Mouse (Mus musculus): ENCODE data around the gene Gpr21. TPM values are rescaled to one million over a fixed set of nuclear protein-coding genes. Genes with fewer than 3 reads are reported as not detected.
"Not testable (repeated sequence)": the region's sequence is repeated elsewhere in the genome, so short reads cannot be mapped to it uniquely, and the experiment has no call there.

Gene Gpr21
- polyA plus RNA-seq (2016; fragmentation: Nextera tagmentation; extraction: Ambion mirVana): 1.3 and 1.5 TPM in 2 replicates

GRCm38 (mm10) chr2:37516030-37516710, at the start of gene Gpr21:
Gene Gpr21 (plus strand): TSS chr2:37516332.
- Histone ChIP-seq H3K27ac (peak within 1 kb of the TSS; percentile 60; the same call in 1 of the 2 replicates), H3K4me3 (peak within 1 kb of the TSS; percentile 28; the same call in 1 of the 2 replicates)
- 33% methylated on average over 11 of the region's 11 CpGs for WGBS

GRCm38 (mm10) chr2:37479559-37479958, 36.6 kb upstream of the Gpr21 start:
- no peaks in the 10 kb centered on the region for H3K27me3 ChIP-seq (ENCODE audit: poor library complexity, severe bottlenecking)
- no peak overlapping the region for H3K27ac ChIP-seq
- H3K36me3 ChIP-seq (replicated peaks): peaks cover 86% of the 10 kb centered on the region
- no peaks in the 10 kb centered on the region for H3K4me1 ChIP-seq
- no peaks in the 10 kb centered on the region for H3K9me3 ChIP-seq
- no peak for DNase-seq (ENCODE audit: extremely low spot score, low spot score)
- H3K4me3 ChIP-seq: no peak overlapping the region

More at GRCm38 (mm10) chr2:37516030-37516710, at the start of gene Gpr21:
- Histone ChIP-seq H3K27me3 (ENCODE audit: poor library complexity, severe bottlenecking) (no peaks in the 10 kb centered on the region), H3K4me1 (peaks cover 16% of the 10 kb centered on the region), H3K9me3 (no peaks in the 10 kb centered on the region), H3K36me3 (replicated peaks) (peaks cover 40% of the 10 kb centered on the region)
- DNase-seq (ENCODE audit: extremely low spot score, low spot score): peak; percentile 17

- Histone ChIP-seq H3K4me1 (no peaks in the 10 kb centered on the region), H3K27ac (no peak overlapping the region), H3K4me3 (no peak overlapping the region), H3K36me3 (replicated peaks) (peaks cover 88% of the 10 kb centered on the region), H3K9me3 (no peaks in the 10 kb centered on the region), H3K27me3 (ENCODE audit: poor library complexity, severe bottlenecking) (no peaks in the 10 kb centered on the region)
- WGBS: 94% methylated on average over 2 of the region's 2 CpGs
- DNase-seq (ENCODE audit: extremely low spot score, low spot score): no peak
These were observed 36.1 kb upstream of the Gpr21 start for GRCm38 (mm10) chr2:37480039-37480438.

- no peaks in the 10 kb centered on the region for H3K9me3 ChIP-seq
- WGBS: 94% methylated on average over 2 of the region's 2 CpGs
- no peak overlapping the region for H3K27ac ChIP-seq
- H3K4me1 ChIP-seq: no peaks in the 10 kb centered on the region
- no peak overlapping the region for H3K4me3 ChIP-seq
- no peak for DNase-seq (ENCODE audit: extremely low spot score, low spot score)
- H3K27me3 ChIP-seq (ENCODE audit: poor library complexity, severe bottlenecking): no peaks in the 10 kb centered on the region
- peaks cover 81% of the 10 kb centered on the region for H3K36me3 ChIP-seq (replicated peaks)
These were observed 32.0 kb upstream of the Gpr21 start for GRCm38 (mm10) chr2:37484165-37484564.

- no peak overlapping the region for H3K4me3 ChIP-seq
- H3K9me3 ChIP-seq: no peaks in the 10 kb centered on the region
- 97% methylated on average over 1 of the region's 1 CpGs for WGBS
- H3K27ac ChIP-seq: no peak overlapping the region
- DNase-seq (ENCODE audit: extremely low spot score, low spot score): no peak
- H3K4me1 ChIP-seq: no peaks in the 10 kb centered on the region
- no peaks in the 10 kb centered on the region for H3K27me3 ChIP-seq (ENCODE audit: poor library complexity, severe bottlenecking)
- peaks cover 84% of the 10 kb centered on the region for H3K36me3 ChIP-seq (replicated peaks)
These were observed 30.8 kb upstream of the Gpr21 start for GRCm38 (mm10) chr2:37485370-37485769.

- Histone ChIP-seq H3K27me3 (ENCODE audit: poor library complexity, severe bottlenecking) (no peaks in the 10 kb centered on the region), H3K36me3 (replicated peaks) (peaks cover 87% of the 10 kb centered on the region)
- no peak for DNase-seq (ENCODE audit: extremely low spot score, low spot score)
These were observed 29.7 kb upstream of the Gpr21 start for GRCm38 (mm10) chr2:37486408-37486807.

GRCm38 (mm10) chr2:37488956-37489355, 27.2 kb upstream of the Gpr21 start:
- no peaks in the 10 kb centered on the region for H3K27me3 ChIP-seq (ENCODE audit: poor library complexity, severe bottlenecking)
- H3K9me3 ChIP-seq: no peaks in the 10 kb centered on the region
- DNase-seq (ENCODE audit: extremely low spot score, low spot score): no peak
- peaks cover 90% of the 10 kb centered on the region for H3K36me3 ChIP-seq (replicated peaks)
- H3K4me1 ChIP-seq: no peaks in the 10 kb centered on the region
- H3K4me3 ChIP-seq: no peak overlapping the region
- WGBS: 92% methylated on average over 2 of the region's 2 CpGs
- H3K27ac ChIP-seq: no peak overlapping the region

More at GRCm38 (mm10) chr2:37486408-37486807, 29.7 kb upstream of the Gpr21 start:
- Histone ChIP-seq H3K27ac (no peak overlapping the region), H3K9me3 (no peaks in the 10 kb centered on the region), H3K4me1 (no peaks in the 10 kb centered on the region), H3K4me3 (no peak overlapping the region)

GRCm38 (mm10) chr2:37497321-37497720, 18.8 kb upstream of the Gpr21 start:
- WGBS: 94% methylated on average over 4 of the region's 4 CpGs
- no peak for DNase-seq (ENCODE audit: extremely low spot score, low spot score)
- Histone ChIP-seq H3K27me3 (ENCODE audit: poor library complexity, severe bottlenecking) (no peaks in the 10 kb centered on the region), H3K4me1 (no peaks in the 10 kb centered on the region), H3K4me3 (no peak overlapping the region), H3K9me3 (no peaks in the 10 kb centered on the region), H3K36me3 (replicated peaks) (peaks cover 86% of the 10 kb centered on the region), H3K27ac (no peak overlapping the region)

- H3K27ac ChIP-seq; DNase-seq (ENCODE audit: extremely low spot score, low spot score); H3K27me3 ChIP-seq (ENCODE audit: poor library complexity, severe bottlenecking); H3K4me1 ChIP-seq; H3K4me3 ChIP-seq; H3K9me3 ChIP-seq: not testable (repeated sequence)
- WGBS: 94% methylated on average over 2 of the region's 2 CpGs
- H3K36me3 ChIP-seq (replicated peaks): peaks cover 57% of the 10 kb centered on the region
These were observed 10.3 kb upstream of the Gpr21 start for GRCm38 (mm10) chr2:37505856-37506255.

- H3K27ac ChIP-seq: no peak overlapping the region
- peaks cover 50% of the 10 kb centered on the region for H3K36me3 ChIP-seq (replicated peaks)
- no peaks in the 10 kb centered on the region for H3K9me3 ChIP-seq
- H3K27me3 ChIP-seq (ENCODE audit: poor library complexity, severe bottlenecking): no peaks in the 10 kb centered on the region
- DNase-seq (ENCODE audit: extremely low spot score, low spot score): no peak
- 98% methylated on average over 4 of the region's 4 CpGs for WGBS
- no peak overlapping the region for H3K4me3 ChIP-seq
- H3K4me1 ChIP-seq: peaks cover 7% of the 10 kb centered on the region
These were observed 4.8 kb upstream of the Gpr21 start for GRCm38 (mm10) chr2:37511134-37511901.

- no peaks in the 10 kb centered on the region for H3K27me3 ChIP-seq (ENCODE audit: poor library complexity, severe bottlenecking)
- H3K4me3 ChIP-seq: peak overlapping the region; percentile 28; the same call in 1 of the 2 replicates
- no peak for DNase-seq (ENCODE audit: extremely low spot score, low spot score)
- H3K4me1 ChIP-seq: peaks cover 16% of the 10 kb centered on the region
- H3K27ac ChIP-seq: peak overlapping the region; percentile 6; the same call in 1 of the 2 replicates
- 51% methylated on average over 4 of the region's 4 CpGs for WGBS
- H3K36me3 ChIP-seq (replicated peaks): peaks cover 34% of the 10 kb centered on the region
- H3K9me3 ChIP-seq: no peaks in the 10 kb centered on the region
These were observed 860 bp downstream of the Gpr21 start for GRCm38 (mm10) chr2:37516922-37517462.

GRCm38 (mm10) chr2:37518561-37519285, 2.6 kb downstream of the Gpr21 start:
- Histone ChIP-seq H3K9me3 (no peaks in the 10 kb centered on the region), H3K36me3 (replicated peaks) (peaks cover 18% of the 10 kb centered on the region), H3K27me3 (ENCODE audit: poor library complexity, severe bottlenecking) (no peaks in the 10 kb centered on the region), H3K27ac (no peak overlapping the region), H3K4me3 (no peak overlapping the region), H3K4me1 (peaks cover 16% of the 10 kb centered on the region)
- no peak for DNase-seq (ENCODE audit: extremely low spot score, low spot score)
- 92% methylated on average over 4 of the region's 4 CpGs for WGBS
